Mouse (Mus musculus) bone marrow, adult 2 months (tissue): ENCODE results near the gene Trmt2b. TPM values are rescaled to one million over a fixed set of nuclear protein-coding genes. Genes with fewer than 3 reads are reported as not detected.

Source experiments
- H3K27ac ChIP-seq: fragments of 200-500 bp; 2 replicates; pipeline ENCODE4 v1.5.1; 2012; ENCODE audit warnings: low read depth, mild to moderate bottlenecking, control low read depth, inconsistent platforms, low read length; ENCODE audit not compliant: control insufficient read depth, poor library complexity, insufficient read depth
- H3K4me1 ChIP-seq: fragments of 200-500 bp; 2 replicates; pipeline ENCODE4 v1.6.1; 2011; ENCODE audit warnings: low read length; ENCODE audit not compliant: control insufficient read depth, insufficient read depth
- H3K4me3 ChIP-seq: fragments of 200-500 bp; replicated peaks from 2 replicates; pipeline ENCODE3; 2011; ENCODE audit warnings: mild to moderate bottlenecking, low read depth, low read length, control low read depth; ENCODE audit not compliant: control insufficient read depth
- CTCF ChIP-seq: fragments of 200-500 bp; IDR thresholded peaks from 2 replicates; pipeline ENCODE4 v1.5.1; 2011; ENCODE audit warnings: low read length, control low read depth; ENCODE audit not compliant: control insufficient read depth, insufficient read depth
- POLR2A ChIP-seq: fragments of 200-500 bp; IDR thresholded peaks from 2 replicates; pipeline ENCODE4 v1.6.1; 2011; ENCODE audit warnings: low read depth, mild to moderate bottlenecking, control low read depth, low read length, borderline replicate concordance; ENCODE audit not compliant: control insufficient read depth
- WGBS: fragments of 180-500 bp; shearing (Covaris S2); methylation state at CpG from one replicate; pipeline ENCODE4 v1.1.7; 2018; 5-methylcytosine and 5-hydroxymethylcytosine counted together
- polyA plus RNA-seq: library from polyadenylated mRNA; stranded (reverse); fragments of >200 nt; gene quantifications from 2 replicates; pipeline ENCODE4 v1.2.4, GENCODE M21; 2011; ENCODE audit warnings: low replicate concordance; ENCODE audit not compliant: missing spikeins, insufficient read depth, insufficient read length

Gene Trmt2b
- polyA plus RNA-seq, 1 experiment: 9.4 TPM

DNA sequence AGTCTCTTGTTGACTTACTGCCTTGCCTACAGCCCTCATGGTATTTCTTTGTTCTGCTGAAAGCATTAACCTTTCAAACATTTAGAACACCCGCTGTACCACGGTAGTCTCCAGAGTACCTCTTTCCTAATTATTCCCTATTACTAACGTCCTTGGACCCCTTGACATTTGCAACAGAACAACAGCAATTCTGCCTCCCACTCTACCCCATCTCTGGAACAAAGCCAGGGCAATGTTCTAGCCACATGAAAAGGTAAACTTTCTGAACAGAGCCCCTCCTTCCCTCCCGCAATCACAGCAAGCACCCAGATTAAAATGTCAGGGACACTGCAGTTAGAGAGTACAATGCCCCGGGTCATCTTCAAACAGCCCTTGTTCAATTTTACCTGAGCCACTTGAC, 15.6 kb downstream of the Trmt2b start:
- Histone ChIP-seq H3K4me3 (no peak overlapping the region), H3K27ac (no peak overlapping the region), H3K4me1 (no peaks in the 10 kb centered on the region)
- 78% methylated on average over 5 of the region's 5 CpGs for WGBS
- TF ChIP-seq POLR2A: no peak
- no peak for TF ChIP-seq CTCF

DNA sequence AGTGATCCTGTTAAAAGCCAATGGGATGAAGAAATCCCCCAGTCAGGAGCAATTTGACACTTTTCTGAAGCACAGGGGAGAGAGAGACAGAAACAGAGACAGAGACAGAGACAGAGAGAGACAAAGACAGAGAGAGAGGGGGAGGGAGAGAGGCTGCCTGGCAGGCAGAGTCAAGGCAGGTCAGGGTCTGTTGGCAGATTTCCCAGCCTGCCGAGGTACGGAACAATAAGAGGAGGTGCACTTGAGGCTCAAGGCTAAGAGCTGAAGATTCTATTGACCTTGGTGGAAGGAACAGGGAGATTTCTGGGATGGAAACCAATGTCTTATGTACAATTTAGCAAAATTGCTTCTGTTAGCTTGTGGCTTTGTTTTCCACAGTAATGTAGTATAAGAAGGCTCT, 28.6 kb downstream of the Trmt2b start:
- 72% methylated on average over 2 of the region's 2 CpGs for WGBS
- no peak overlapping the region for H3K27ac ChIP-seq
- TF ChIP-seq POLR2A (no peak), CTCF (no peak)
- H3K4me3 ChIP-seq: no peak overlapping the region
- no peaks in the 10 kb centered on the region for H3K4me1 ChIP-seq

DNA sequence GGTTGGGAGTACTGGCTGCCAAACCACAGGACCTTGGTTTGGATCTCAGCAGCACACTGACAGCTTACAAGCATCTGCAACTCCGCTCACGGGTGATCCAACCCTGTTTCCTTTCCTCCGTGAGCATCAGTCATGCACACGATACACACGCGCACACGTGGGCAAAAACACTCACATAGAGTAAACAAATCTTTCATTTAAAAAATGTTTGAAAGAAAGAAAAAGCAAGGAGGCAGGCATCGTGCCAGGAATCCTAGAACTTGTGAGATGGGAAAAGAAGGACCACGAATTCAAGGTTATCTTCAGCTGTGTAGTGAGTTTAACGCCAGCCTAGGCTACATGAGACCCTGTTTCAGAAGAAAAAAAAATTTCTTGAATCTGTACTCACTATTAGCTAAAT, 30.8 kb downstream of the Trmt2b start:
- no peak for TF ChIP-seq POLR2A
- TF ChIP-seq CTCF: no peak
- 89% methylated on average over 10 of the region's 10 CpGs for WGBS
- H3K27ac ChIP-seq: no peak overlapping the region

GRCm38 (mm10) chrX:134238266-134238665, 38.5 kb downstream of the Trmt2b start:
- H3K27ac ChIP-seq: no peak overlapping the region
- TF ChIP-seq CTCF (no peak), POLR2A (no peak)
- no peaks in the 10 kb centered on the region for H3K4me1 ChIP-seq
- 58% methylated on average over 10 of the region's 10 CpGs for WGBS
- no peak overlapping the region for H3K4me3 ChIP-seq

More for the DNA sequence above, 30.8 kb downstream of the Trmt2b start:
- no peaks in the 10 kb centered on the region for H3K4me1 ChIP-seq
- H3K4me3 ChIP-seq: no peak overlapping the region

GRCm38 (mm10) chrX:134233048-134233447, 43.7 kb downstream of the Trmt2b start:
- Histone ChIP-seq H3K4me1 (no peaks in the 10 kb centered on the region), H3K27ac (no peak overlapping the region), H3K4me3 (no peak overlapping the region)
- WGBS: 48% methylated on average over 1 of the region's 1 CpGs
- TF ChIP-seq CTCF (no peak), POLR2A (no peak)

DNA sequence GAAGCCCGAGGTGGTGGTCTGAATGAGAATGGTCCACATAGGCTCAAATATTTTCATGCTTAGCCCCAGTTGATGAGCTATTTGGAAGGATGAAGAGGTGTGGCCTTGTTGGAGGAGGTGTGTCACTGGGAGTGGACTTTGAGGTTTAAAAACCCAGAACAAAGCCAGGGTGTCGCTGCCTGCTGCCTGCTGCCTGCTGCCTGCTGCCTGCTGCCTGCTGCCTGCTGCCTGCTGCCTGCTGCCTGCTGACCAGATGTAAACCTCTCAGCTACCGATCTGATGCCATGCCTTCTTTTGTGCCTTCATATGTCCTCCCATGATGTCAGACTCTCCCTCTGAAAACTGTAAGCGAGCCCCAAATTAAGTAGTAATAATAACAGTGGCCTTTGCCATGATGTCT, 54.9 kb downstream of the Trmt2b start, which contains the start of gene Nox1:
Gene Nox1, minus strand, starts transcription at position 101 of the 400 bp plus-strand sequence.
- Histone ChIP-seq H3K4me3 (no peak within 1 kb of the TSS), H3K4me1 (no peaks in the 10 kb centered on the region), H3K27ac (no peak within 1 kb of the TSS)
- 71% methylated on average over 4 of the region's 4 CpGs for WGBS
- no peak for TF ChIP-seq POLR2A
- TF ChIP-seq CTCF: no peak

DNA sequence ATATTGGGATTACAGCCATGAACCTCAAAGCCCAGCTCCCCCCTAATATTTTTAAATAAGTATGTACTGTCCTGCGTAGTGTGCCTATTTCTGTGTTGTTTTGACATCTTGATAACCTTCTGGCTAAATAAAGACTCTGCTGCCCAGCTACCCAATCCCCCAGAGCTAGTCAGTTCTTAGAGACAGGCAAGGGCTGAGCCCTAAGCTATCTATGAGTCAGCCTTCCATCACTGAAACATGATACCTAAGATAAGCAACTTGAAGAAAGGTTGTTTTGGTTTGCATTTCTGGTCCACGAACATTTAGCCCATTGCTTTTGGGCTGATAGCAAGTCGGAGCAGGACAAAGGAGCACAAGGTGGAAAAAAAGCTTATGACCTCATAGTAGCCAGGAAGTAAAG, 56.2 kb downstream of the Trmt2b start:
- WGBS: 76% methylated on average over 3 of the region's 3 CpGs
- Histone ChIP-seq H3K4me3 (no peak overlapping the region), H3K27ac (no peak overlapping the region), H3K4me1 (no peaks in the 10 kb centered on the region)
- TF ChIP-seq POLR2A (no peak), CTCF (no peak)

- Histone ChIP-seq H3K27ac (no peak overlapping the region), H3K4me3 (no peak overlapping the region), H3K4me1 (no peaks in the 10 kb centered on the region)
- no peak for TF ChIP-seq CTCF
- TF ChIP-seq POLR2A: no peak
- 67% methylated on average over 4 of the region's 4 CpGs for WGBS
Measured at GRCm38 (mm10) chrX:134218161-134218560, 58.6 kb downstream of the Trmt2b start.

GRCm38 (mm10) chrX:134211151-134211642, 65.6 kb downstream of the Trmt2b start:
- WGBS: 92% methylated on average over 7 of the region's 7 CpGs

More at GRCm38 (mm10) chrX:134211151-134211642, 65.6 kb downstream of the Trmt2b start:
- no peak overlapping the region for H3K4me3 ChIP-seq
- TF ChIP-seq CTCF (no peak), POLR2A (no peak)
- H3K27ac ChIP-seq: no peak overlapping the region
- no peaks in the 10 kb centered on the region for H3K4me1 ChIP-seq
